Mouse (Mus musculus) A20 (cell line): ENCODE results near the gene Dock2.
"Not testable (repeated sequence)": the region's sequence is repeated elsewhere in the genome, so short reads cannot be mapped to it uniquely, and the experiment has no call there.

Source experiments
- DNase-seq: peaks from one replicate; pipeline ENCODE4 v3.0.0-alpha.2; 2011; ENCODE audit warnings: low read depth, low spot score

Gene Dock2

DNA sequence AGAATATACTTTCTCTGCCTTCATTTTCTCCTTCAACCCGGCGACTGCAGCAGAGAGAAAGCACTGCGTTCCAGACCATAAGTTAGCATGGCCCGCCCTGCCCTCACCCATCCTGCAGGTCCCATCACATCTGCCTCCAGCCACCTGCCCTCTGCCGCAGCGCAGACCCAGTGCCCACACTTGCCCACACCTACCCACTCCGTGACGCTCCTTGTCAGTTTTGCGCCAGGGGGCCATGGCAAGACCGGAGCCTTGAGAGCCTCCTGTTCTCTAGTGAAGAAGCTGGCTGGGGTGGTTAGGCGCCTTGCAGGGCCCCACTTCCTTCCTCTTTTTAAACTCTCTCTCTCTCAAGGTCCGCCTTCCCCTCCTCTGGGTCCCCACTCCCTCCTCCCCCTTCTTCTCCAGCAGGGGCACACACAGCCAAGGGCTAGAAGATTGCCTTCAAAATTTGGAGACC lies at the start of gene Dock2:
Gene Dock2, minus strand, starts transcription at position 306 of the 457 bp plus-strand sequence.
- DNase-seq = peak; percentile 92

DNA sequence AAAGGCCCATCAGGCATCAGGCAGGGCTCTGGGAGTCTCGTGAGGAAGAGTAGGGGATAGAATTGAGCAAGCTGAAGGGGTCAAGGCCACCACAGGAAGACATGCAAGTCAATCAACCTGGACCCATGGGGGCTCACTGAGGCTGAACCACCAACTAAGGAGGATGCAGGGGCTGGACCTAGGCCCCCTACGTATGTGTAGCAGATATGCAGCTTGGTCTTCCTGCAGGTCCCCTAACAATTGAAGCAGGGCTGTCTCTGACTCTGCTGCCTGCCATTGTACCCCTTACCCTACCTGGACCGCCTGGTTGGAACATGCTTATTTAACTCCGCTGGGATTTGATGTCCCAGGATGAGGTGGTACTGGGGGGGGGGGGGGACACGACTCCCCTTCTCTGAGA lies 49.0 kb upstream of the Dock2 start:
- peak; percentile 37 for DNase-seq

DNA sequence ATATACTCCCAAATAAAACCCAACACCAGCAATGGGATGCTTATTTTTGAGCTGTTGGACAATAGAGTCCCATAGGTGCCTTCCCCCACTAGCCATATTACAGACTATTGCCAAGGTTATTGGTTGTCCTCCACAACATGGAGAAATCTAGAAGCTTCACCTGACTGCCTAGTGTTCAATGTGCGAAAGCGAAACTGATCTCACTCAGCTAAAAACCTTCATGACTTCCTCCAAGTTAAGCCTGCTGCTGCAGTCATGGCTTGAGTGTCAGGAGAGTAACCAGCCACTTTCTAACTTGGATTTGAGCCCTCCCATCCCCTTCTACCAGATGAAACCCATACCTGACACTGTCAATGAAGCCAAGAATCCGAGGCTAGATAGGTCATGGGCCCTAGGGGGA lies 44.1 kb upstream of the Dock2 start:
- DNase-seq = peak; percentile 58

DNA sequence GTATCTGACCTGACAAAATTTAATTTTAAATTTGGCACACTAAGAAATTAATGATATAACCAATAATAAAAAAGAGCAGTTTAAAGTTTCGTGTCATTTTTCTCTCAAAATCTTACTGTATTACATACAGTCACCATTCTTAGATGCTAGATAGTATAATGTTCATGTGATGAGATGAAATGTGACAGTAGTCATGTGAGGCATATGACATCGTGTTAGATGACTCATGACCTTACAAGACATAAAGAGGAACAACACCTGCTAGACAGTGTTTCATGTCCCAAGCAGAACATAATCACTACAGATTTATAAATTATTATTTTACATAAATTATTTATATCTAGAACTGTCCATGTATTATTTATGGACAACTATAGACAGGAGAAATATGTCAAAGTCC lies 43.2 kb upstream of the Dock2 start:
- DNase-seq = no peak

DNA sequence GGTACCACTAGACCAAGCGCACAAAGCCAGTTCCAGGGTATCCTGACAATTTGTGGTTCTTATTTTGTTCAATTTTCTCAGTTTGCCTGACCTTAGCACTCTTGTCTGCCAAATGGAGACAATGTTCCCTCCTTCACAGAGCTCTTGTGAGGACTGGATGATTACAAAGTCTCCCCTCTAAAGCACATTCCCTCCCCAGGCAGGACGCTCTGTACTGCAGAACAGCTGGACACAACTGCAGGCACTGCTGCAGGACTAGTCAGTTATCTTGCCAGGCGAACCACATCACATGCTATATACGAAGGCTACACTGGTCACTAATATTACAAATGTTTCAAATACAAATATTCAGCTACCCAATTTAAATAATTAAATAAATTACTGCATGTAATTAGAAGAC lies 41.1 kb upstream of the Dock2 start:
- DNase-seq = no peak

DNA sequence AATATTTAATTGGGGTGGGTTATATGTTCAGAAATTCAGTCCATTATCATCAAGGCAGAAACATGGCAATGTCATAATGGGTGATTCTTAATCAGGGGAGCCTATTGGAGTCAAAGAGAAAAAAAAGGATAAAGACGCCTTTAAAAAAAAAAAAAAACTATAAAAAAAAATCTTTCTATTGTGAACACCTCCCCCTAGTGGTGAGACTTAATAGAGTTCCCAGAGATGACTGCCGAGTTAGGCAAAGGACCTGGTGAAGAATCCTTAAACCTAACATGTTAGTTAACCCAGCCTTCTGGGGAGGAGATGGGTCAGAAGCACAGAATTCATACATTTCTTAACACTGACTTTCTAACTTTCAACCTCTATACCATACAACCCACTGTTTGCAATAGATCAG lies 31.1 kb upstream of the Dock2 start:
- DNase-seq = peak; percentile 52

DNA sequence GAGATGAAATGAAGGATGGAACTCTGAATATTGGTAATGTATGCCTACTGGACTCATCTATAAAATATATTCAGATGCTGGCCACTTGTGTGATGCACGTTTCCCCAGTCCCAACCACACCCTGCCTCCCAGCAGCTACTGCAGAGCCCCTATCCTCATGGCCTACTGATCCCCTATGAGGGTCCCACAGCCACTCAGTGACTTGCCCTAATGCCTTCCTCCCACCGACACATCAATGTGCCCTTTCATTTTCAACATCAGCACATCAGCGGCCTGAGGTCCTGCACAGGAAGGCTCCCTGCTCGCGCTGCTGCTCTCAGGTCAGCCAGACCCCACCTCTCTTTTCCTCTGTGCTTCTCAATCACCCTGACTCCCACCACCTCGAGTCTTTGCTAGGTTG lies 30.6 kb upstream of the Dock2 start:
- DNase-seq = no peak

DNA sequence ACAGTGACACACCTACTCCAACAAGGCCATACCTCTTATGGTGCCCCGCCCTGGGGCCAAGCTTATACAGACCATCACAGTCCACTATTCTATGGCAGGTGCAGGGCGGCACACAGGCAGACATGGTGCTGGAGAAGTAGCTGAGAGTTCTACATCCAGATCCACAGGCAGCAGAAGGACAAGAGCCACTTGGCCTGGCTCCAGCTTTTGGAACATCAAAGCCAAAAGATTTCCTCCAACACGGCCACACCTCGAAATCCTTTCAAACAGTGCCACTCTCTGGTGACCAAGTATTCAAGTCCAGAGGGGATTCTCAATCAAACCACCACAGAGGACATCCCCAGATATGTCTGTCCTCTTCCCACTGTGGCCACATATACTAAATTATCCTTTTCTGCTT lies 21.3 kb upstream of the Dock2 start:
- DNase-seq = not testable (repeated sequence)

DNA sequence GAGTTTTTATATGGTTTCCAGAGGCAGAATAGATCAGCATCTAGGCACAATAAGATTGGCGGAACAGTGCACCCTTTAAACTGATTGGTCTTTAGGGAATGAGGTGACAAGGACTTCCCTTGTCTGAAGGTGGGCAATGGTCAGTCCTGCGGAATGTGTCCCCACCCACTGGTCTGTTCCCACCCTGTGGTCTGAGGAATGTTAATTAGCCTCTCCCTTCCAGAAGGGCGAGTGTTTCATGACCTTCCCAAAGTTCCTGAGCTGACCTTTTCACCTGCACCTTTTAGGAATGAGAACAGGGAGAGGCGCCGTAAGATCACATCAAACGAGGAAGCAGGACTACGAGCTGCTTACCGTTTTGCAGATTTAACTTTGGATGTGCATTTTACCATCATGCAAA lies 14.4 kb upstream of the Dock2 start:
- DNase-seq = not testable (repeated sequence)

DNA sequence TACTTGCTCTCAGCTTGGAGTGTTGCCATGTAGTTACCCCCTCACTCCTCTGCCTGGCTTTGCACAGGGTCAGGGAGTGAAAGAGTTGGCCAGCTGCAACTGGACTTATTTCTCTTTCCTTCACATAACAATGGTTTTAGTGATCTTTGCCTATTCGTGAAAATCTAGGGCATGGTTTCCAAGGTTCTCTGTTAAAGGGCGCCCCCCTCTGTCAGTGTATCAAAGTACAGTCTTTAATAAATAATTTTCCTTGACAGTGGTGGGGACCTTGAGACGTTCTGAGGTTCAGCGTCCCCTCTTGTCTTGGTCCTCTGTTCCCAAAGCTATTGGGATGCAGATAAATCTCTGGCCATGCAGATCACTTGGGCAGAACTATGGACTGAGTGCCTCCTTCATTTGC lies 12.4 kb upstream of the Dock2 start:
- peak; percentile 69 for DNase-seq

DNA sequence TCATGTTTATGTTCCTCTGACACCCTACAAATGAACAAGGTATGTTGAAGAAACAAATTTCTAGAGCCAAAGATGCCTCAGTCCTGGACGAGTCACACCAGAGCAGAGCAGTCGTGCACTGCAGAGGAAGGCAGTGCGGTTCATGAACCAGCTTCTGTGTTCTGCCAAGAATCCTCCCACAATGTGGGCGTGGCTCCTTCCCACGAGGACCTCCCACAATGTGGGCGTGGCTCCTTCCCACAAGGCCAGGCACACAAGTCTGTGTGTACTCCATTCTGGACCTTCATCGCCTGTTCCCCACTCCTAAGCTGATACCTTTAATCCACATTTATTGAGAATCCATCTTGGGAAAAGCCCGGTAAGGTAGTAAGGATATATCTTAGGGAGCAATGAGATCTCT lies 8.2 kb upstream of the Dock2 start:
- DNase-seq = no peak

DNA sequence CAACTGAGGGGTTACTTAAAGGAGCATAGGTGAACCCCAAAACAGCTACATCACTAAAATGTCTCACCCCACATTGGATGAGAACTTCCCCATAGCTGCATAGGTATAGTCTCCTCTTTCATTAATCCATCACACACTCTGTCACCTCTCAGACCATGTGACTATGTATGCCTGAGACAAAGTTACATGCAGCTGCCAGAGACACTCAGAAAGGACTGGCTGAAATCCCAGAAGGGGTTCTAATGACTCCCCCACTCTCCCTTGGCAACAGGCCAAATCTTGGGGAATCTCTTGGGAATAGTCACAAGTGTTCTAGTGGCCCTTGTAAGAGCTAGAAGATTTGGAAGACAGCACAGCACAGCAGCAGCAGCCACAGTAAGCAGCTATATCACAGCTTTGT lies 1.2 kb upstream of the Dock2 start:
- DNase-seq = peak; percentile 47

DNA sequence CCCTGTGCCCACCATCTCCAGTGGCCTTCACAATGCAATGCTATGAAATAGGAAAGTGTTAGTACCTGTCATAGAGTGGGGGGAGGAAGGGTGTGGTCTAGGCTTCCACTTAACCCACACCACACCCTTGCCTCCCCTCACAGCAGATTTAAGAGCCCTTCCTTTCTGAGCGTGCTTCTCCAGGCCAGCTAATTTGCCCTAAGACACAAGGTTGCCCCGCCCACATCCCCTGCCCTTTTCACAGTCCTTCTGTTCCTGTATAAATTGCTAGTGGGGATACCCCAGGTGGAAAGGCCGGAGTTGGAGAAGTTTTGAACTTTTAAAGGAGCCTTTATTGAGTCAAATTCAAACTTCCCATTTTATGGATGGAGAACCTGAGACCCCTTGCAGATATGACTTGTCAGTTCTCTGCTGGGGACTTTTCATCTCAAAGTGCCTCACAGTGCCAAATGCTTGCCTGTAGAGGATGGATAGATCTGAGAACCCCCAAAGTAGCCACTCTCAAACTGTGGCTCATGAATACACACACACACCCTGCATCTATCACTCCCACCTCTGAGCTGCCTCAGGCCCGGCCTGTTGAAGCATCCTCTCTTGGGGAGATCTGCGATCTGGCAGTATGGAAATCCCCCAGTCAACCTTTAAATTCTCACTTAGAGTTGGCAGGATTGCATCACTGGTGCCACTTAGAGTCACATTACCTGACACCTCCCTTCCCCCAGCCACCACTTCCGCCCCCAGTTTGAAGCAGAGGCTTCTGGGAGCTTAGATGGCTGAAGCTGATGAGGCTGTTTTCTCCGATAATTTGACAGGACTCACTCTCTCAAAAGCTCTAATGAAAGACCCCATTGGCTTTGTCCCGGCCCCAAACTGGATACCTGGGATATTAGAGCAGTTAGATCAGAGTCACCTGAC lies 919 bp downstream of the Dock2 start:
- DNase-seq = peak; percentile 94

DNA sequence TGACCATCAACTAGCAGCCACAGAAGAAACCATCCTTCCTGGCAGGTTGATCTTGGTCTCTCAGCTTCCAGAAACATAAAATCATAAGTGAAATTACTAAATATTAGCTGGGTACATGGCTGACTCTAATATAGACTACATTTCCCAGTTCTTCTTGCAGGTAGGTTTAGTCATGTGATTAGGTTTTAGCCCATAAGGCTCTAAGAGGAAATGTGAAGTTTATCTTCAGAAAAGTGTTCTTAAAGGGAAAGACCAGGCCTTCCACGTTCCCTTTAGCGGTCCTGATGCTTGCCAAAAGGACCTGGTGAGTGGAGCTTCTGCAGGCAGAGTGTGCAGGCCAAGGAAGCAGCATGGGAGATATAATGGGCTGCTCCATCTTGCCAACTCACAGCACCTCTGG lies 2.9 kb downstream of the Dock2 start:
- DNase-seq = no peak

DNA sequence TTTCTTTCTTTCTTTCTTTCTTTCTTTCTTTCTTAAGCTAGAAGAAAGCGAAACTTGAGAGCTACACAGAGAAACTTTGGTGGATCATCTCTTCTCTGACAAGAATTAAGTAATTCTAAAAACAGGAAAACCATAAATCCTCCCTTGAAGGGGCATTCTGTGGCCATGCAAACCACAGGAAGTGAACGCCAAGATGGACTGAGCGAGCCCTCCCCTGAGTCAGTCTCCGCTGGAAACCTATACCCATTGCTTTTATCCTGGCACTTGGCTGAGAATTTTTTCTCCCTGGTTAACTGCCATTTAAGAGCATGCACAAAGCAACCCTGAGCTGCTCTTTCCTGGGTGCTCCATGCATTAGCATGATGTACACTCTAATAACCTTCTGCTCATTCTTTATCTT lies 3.7 kb downstream of the Dock2 start:
- no peak for DNase-seq

DNA sequence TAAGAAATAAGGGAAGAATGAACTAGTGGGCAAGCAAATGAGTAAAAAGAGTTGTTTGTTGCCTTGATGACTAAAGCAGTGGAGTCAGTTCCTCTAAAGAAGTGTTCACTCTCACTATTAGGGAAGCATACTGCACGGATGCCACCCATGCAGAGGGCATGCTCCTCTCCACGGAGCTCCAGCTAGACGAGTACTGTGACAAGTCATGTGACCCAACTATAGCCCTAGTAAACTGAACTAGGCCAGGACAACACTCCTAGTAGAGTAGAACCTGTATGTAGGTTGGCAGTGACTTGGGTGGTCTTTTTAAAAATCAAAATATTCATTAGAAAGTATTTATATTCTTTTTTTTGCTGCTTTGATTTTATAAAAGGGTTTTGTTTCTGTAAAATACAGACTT lies 5.3 kb downstream of the Dock2 start:
- peak; percentile 46 for DNase-seq

DNA sequence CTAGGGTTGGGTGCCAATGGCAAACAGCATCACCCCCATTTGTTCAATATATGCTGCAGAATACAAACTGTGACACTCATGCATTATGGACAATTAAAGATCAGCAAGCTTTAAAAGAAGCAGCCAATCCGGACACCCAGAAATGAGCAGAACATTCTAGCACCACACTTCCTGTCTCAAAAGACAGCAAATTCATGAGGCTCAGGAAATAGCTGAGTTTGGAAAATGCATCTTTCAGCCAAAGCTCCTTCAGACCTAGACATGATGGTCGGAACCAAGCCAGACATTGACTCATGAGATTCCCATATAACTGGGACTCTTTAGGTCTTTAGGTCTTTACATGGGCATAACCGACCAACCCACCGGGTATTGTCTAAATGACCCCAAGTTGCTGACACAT lies 6.2 kb downstream of the Dock2 start:
- DNase-seq = no peak

DNA sequence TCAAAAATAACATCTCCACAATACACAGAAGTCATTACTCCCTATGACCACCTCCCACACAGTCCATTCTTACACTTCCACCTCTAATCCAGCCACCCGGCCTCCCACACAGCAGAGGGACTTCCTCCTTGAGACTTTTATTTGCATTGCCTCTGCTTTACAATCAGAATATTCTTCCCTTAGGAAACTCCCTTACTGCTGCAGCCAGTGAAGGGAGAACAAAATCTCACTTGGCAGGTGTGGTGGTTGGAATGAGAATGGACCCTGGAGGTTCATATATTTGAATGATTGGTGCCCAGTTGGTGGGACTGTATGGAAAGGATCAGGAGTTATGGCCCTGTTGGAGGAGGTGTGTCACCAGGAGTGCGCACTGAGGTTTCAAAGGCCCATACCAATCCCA lies 7.6 kb downstream of the Dock2 start:
- DNase-seq = peak; percentile 56

DNA sequence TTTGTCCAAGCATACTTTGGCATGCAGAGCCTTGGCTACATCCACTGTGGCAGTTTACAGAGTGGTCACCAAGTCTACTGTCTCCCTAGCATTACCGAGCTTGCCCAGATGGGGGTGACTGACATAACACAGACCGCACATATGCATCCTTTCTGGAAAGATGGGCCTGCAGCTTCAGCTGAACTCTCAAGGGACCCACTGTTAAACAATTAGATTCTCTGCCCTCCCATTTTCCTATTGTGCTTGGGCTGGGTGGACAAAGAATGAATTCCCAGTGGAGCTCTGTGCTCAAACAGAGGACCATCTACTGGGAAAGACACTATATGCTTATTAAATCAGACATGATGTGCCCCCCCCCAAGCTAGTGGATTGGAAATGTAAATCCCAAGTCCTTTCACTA lies 9.1 kb downstream of the Dock2 start:
- peak; percentile 66 for DNase-seq

DNA sequence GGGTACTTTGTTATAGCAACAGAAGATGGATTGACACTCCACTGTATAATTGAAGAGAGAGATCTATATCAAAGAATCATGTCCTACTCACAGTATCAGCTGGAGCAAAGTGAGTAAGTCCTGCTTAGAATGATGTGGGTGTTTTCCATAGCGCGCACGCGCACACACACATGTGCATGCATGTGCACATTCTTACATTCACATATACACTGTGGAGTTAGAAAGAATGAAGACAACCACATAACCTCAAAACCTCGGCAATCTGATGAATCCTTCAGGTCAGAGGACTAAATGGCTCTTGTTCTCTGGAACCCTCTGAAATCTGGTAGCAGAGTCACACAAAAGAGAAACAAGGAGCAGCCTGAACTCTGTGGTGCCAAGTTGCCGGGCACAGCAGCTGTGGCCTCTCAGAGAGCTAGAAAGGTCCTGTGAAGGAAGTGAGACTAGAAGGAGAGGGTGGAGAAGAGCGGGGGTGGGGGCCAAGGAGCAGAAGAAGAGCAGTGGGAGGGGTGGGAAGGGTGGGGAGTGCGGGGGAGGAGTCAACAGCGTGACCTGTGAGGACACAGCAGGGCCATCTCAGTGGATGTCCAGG lies 10.3 kb downstream of the Dock2 start:
- peak; percentile 84 for DNase-seq

DNA sequence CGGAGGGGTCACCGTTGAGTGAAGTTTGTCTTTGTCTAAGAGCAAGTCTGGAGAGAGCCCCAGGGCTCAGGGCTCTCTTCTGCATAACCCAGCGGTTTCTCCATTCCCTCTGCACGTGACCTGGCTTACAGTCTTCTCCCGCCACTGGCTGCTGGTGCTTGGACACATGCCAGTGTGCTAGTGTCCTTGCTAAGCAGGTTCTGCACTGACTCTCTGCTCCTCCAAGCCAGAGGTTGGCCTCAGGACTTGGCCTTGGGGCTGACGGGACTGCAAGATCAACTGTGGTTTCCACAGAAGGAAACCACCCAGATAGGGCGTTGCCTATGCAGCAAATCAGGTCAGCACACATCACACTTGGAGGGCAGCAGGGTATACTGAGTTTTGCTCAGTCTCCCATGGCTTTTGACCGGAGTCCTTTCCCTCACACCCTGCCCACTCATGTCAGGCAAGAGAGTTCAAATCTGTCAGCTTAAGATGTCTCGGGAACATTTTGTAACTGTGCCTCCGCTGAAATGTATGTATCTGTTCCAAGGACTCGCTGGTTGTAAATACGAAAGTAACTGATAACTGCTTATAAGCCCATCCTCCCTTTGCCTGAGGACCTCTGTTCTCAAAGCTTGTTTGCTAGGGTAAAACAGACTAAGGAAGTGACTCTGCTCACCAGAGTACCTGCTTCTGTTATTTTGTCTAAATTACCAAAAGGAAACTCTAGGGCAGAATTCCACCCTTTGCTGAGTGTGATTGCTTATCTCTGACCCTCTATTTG lies 12.3 kb downstream of the Dock2 start:
- peak; percentile 87 for DNase-seq

DNA sequence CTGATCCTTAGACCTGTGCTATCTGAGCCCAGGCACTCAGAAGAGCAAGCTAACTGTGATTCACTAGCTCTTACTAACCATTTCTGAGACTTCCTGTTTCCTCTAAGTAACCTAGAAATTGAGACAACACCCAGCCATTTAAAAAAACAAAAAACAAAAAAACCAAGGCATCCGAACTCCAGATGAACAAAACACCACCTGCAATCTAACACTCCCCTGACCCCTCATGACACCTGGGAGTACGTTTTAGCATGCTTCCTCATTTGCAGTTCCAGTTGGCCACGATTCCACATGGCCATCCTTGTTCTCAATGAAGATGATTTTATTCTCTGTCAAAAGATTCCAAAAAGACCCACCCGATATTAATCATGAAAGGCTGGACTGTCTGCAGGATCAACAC lies 13.0 kb downstream of the Dock2 start:
- DNase-seq = peak; percentile 87
